7 mouse cellular contexts compared by ENCODE assay signal in genomic region chr4:140983442-140983841, GRCm38 (mm10). TPM values are rescaled to one million over a fixed set of nuclear protein-coding genes. Genes with fewer than 3 reads are reported as not detected.
DNase-seq lines count a peak whose midpoint lies in the region; ATAC-seq and TF ChIP-seq lines count a peak whose summit lies in the region.

No protein-coding gene starts in this region.

- no peak for TF ChIP-seq CTCF in liver, embryonic 14.5 days (IDR thresholded peaks at IDR 0.05; ENCODE audit: low read depth)

- H3K4me3 ChIP-seq in hindbrain, embryonic 15.5 days, result no peak overlapping the region
- H3K4me3 ChIP-seq in liver, embryonic 14.5 days (ENCODE audit: insufficient read depth in 1 of 2, low read depth in 2 of 2, low read length in 2 of 2), result no peak overlapping the region

- peak overlapping the region; percentile 58 for H3K27ac ChIP-seq in hindbrain, embryonic 15.5 days (replicated peaks)
- H3K27ac ChIP-seq in liver, embryonic 14.5 days, result no peak overlapping the region

- TF ChIP-seq EP300 in liver, embryonic 14.5 days (IDR thresholded peaks at IDR 0.05; ENCODE audit: low read depth), result no peak

- peak; percentile 98 for DNase-seq in 416B (ENCODE audit: low read depth)
- DNase-seq in CD4-positive helper T cell, adult 2 months (ENCODE audit: low read depth, low spot score), result peak; percentile 81
- DNase-seq in fibroblast of lung, adult 2 months (ENCODE audit: low read depth), result peak; percentile 76
- peak; percentile 28 to 39 (median 39) for DNase-seq in liver, embryonic 14.5 days (ENCODE audit: low read depth in 3 of 3, low spot score in 3 of 3)
- peak; percentile 73 to 88 for DNase-seq in natural killer cell, adult 2 months (ENCODE audit: low spot score in 2 of 2)
- DNase-seq in urinary bladder, postnatal 36 days (ENCODE audit: low spot score in 2 of 2), result peak; percentile 55 to 74

- peaks cover 14% of the 10 kb centered on the region for H3K36me3 ChIP-seq in hindbrain, embryonic 15.5 days
- peaks cover 6% of the 10 kb centered on the region for H3K36me3 ChIP-seq in liver, embryonic 14.5 days (replicated peaks; ENCODE audit: control insufficient read depth, insufficient read depth, low read depth)

- no peak overlapping the region for H3K4me2 ChIP-seq in hindbrain, embryonic 15.5 days
- H3K4me2 ChIP-seq in liver, embryonic 14.5 days (ENCODE audit: low read depth), result no peak overlapping the region

- H3K9me3 ChIP-seq in hindbrain, embryonic 15.5 days, result no peaks in the 10 kb centered on the region
- H3K9me3 ChIP-seq in liver, embryonic 14.5 days (ENCODE audit: control insufficient read depth, low read length), result no peaks in the 10 kb centered on the region

- WGBS in hindbrain, embryonic 15.5 days, result 21% methylated on average over 9 of the region's 9 CpGs
- 1% methylated on average over 9 of the region's 9 CpGs for WGBS in liver, embryonic 14.5 days (ENCODE audit: insufficient replicate concordance)

- no peaks in the 10 kb centered on the region for H3K27me3 ChIP-seq in hindbrain, embryonic 15.5 days
- H3K27me3 ChIP-seq in liver, embryonic 14.5 days (ENCODE audit: control insufficient read depth, insufficient read depth, low read length), result no peaks in the 10 kb centered on the region

- peaks cover 24% of the 10 kb centered on the region for H3K4me1 ChIP-seq in hindbrain, embryonic 15.5 days (replicated peaks)
- H3K4me1 ChIP-seq in liver, embryonic 14.5 days (replicated peaks; ENCODE audit: control insufficient read depth in 2 of 2, insufficient read depth in 2 of 2, low read length in 1 of 2), result peaks cover 0 to 13% of the 10 kb centered on the region in 2 experiments; a peak in 2 of 4 replicates

- H3K9ac ChIP-seq in hindbrain, embryonic 15.5 days, result no peak overlapping the region
- H3K9ac ChIP-seq in liver, embryonic 14.5 days (replicated peaks), result no peak overlapping the region

- ATAC-seq in hindbrain, embryonic 15.5 days (ENCODE audit: low FRiP score, low read depth), result no peak
- peak; percentile 17; the same call in 1 of the 2 replicates for ATAC-seq in liver, embryonic 14.5 days (ENCODE audit: insufficient read depth)

RNA-seq across cellular contexts. Expression of gene Atp13a2, which starts 3.2 kb away (rescaled TPM):
- 181 and 193 TPM in 2 replicates for polyA plus RNA-seq in hindbrain, embryonic 15.5 days (2015; fragmentation: Nextera tagmentation; extraction: Ambion mirVana)
- 17.9 and 21.6 TPM in 2 replicates for polyA plus RNA-seq in liver, embryonic 14.5 days (2012; rRNA removed)
- 11.4 and 14.1 TPM in 2 replicates for polyA plus RNA-seq in liver, embryonic 14.5 days (2014; fragmentation: Nextera tagmentation; extraction: Ambion mirVana)

RNA-seq across cellular contexts. Expression of gene Sdhb, which starts 22.4 kb away (rescaled TPM):
- polyA plus RNA-seq in hindbrain, embryonic 15.5 days (2015; fragmentation: Nextera tagmentation; extraction: Ambion mirVana), result 480 TPM in 2 replicates
- polyA plus RNA-seq in liver, embryonic 14.5 days (2012; rRNA removed), result 68.1 and 86.1 TPM in 2 replicates
- 201 and 211 TPM in 2 replicates for polyA plus RNA-seq in liver, embryonic 14.5 days (2014; fragmentation: Nextera tagmentation; extraction: Ambion mirVana)

RNA-seq across cellular contexts. Expression of gene Mfap2, which starts 26.8 kb away (rescaled TPM):
- polyA plus RNA-seq in hindbrain, embryonic 15.5 days (2015; fragmentation: Nextera tagmentation; extraction: Ambion mirVana), result 161 and 173 TPM in 2 replicates
- 7.1 and 10.5 TPM in 2 replicates for polyA plus RNA-seq in liver, embryonic 14.5 days (2012; rRNA removed)
- polyA plus RNA-seq in liver, embryonic 14.5 days (2014; fragmentation: Nextera tagmentation; extraction: Ambion mirVana), result 11.0 and 11.6 TPM in 2 replicates

Comparison
In these comparisons a context has a peak if more than half of its experiments do, and no peak if none do; other contexts are left out.
1. DNase-seq: peak in every context shown above with its lines; median percentile 98 in 416B; 81 in CD4-positive helper T cell, adult 2 months; 80 in natural killer cell, adult 2 months; 76 in fibroblast of lung, adult 2 months; 64 in urinary bladder, postnatal 36 days; 39 in liver, embryonic 14.5 days.
2. RNA of gene Mfap2, which starts 26.8 kb away (polyA plus RNA-seq): 161 to 173 TPM in hindbrain, embryonic 15.5 days; 7.1 to 11.6 TPM in liver, embryonic 14.5 days; every median in the first group is over 10 times any median in the second.